Mouse (Mus musculus): ENCODE measurements around the gene Mtus2.
"Not testable (repeated sequence)": the region's sequence is repeated elsewhere in the genome, so short reads cannot be mapped to it uniquely, and the experiment has no call there.

Gene Mtus2

DNA sequence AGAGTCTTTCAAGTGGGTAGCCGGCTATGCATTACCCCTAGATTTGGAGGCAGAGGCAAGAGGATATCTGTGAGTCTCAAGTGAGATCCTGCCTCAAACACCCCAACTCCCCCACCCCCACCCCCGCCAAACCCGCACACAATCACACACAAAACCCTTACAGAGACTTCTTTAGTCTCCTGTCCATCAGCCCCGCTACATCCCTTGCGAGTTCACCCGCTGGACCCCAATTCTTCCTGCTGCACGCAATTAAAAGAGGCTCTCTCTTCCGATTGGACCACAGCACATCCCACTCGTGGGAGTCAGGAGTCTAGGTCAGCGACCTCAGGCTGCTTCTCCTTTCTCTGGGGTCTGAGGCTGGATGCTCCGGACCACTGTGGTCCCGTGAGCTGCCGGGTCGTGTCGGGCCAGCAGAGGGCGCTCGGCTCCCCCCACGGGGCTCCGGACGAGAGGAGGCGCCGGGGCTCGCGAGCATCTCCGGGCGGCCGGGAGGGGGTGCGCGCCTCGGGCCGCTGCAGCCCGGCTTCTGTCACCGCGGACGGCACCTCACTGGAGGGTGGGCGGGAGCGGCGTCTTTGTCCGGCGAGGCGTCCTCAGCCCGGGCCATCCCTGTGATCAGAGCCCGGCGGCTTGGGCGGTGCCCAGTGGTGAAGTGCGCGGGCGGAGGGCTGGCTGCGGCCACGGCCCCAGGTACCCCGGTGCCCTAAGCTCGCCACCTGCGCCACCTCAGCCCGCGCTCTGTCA is at the start of gene Mtus2:
Mtus2 (plus strand) TSS at position 500 of the 744 bp plus-strand sequence.
- DNase-seq: peak; percentile 96

DNA sequence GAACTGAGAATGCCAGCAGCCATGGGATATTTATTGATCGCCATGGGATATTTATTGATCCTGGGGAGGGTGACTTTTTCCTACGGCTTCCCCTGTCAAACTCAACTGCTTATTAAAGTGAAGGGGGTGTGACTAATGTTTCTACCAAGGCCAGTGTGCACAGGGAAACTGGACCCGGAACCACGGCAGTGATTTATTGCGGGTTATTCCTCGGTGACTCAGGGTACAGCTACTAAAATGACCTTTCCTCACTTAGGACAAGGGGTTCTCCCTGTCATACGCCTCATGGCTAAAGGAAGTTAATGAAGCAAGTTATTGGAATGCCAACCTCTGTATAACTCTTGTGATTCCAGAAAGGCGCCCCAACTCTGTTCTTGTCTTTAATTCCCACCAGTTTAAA is 49.3 kb upstream of the Mtus2 start:
- DNase-seq: no peak

DNA sequence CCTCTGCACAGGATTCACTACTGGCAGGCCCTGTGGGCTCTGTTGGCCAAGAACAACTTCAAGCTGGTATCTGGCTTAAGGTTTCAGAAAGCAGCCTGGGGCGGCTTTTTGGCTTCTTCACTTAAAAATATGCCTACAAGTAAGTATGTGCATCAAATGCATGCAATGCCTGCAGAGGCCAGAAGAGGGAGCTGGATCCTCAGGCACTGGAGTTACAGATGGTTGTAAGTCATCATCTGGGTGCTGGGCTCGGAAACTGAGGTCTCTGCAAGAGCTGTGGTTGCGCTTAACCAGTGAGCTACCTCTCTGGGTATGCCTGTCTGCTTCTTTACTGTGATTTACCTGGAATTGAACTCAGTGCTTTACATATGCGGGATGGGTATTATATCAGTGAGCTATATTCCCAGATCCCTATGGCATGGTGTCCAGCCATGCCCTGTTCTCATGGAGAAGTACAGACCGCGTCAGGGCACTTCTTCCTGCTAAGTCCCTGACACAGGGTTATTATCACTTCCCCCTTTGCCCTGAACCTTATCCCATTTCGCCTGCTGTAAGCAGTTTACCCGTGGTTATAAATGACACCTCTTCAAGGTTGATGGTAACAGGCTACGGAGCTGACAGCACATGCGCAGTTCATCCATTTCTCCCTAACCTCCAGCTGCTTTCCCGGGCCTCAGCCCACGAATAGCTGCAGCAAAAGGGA is 46.2 kb upstream of the Mtus2 start:
- DNase-seq: no peak

DNA sequence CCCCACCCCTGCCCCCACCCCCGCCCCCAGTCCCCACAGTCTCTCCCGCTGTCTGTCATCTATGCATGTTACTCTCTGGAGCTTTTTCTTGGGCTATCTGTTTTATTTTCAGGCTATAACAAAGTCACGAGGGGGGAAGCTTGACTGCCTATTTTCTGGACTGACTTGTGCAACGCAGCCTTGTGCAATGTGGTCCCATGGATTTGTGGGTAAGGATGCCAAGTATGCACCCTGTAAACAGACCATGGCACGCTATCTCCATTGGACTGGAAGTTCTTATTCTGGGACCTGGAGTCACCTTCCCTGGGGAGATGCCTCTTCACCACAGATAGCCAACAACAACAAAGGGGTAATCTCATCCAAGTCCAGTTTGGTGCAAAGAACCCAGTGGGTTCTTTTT is 45.4 kb upstream of the Mtus2 start:
- DNase-seq: no peak

DNA sequence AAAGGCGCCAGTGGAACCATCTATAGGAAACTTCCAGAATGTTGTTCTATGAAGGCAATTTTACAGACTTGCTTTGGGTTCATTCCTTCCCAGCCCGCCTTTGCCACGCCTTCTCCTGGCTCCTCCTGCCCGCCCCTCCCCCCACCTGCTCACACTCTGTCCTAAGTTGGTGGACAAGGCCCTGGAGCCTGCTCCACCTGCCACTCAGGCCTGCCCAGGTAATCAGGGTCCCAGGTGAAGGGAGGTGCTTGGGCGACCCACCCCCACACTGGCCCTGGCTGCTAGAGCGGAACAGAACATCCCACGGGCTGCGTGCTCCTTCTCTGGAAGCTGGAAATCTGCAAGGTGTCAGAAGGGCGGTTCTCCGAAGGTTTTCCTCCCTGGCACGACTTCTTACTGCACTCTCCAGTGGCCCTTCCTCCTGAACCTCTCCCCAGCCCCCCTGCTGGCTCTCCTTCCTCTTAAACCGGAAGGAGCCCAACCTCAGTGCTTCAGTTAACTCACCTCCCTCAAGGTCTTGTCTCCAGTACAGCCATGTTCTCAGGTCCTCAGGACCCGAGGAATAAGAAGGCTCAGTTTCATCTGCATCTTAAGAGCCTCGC is 43.8 kb upstream of the Mtus2 start:
- DNase-seq: no peak

DNA sequence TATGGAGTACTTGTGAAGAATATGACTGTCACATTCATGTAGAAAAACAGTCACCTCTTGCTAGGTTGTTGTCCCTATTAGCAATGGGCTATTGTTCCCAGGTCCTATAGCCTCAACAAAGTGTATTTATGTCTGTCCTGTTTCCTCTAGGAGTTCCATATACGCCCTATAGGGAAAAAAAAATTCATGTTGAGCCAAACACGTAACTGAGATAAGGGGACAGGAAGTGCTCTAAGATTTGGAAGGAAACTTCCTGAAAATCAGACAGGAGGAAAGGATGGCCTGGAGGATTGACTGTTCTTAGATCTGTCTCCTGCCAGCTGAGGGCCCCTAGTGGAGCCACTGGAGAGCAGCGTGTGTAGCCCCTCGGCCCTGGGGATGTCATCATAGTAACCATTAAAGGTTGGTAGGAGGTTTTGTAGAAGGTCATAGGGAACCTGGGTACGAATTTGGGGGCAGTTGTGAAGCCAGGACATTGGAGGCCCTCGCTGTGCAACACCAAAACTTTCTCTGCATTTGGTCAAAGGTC is 42.0 kb upstream of the Mtus2 start:
- no peak for DNase-seq

DNA sequence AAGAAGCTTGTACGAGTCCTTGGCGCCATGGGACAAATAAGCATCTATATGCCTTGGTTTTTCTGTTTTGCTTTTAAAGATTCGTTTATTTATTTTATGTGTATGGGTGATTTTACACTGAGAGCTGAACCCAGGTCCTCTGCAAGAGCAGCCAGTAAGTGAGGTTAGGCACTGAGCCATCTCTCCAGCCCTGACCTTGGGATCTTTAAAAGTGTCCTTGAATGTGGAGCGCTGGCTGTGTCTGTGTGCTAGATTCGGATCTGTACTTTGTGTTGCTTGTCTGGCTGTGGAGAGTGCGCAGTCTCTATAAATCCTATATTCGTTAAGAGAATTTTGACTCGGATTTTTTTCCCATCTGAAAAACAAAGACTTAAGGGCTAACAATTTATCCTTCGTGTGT is 40.9 kb upstream of the Mtus2 start:
- DNase-seq: no peak

DNA sequence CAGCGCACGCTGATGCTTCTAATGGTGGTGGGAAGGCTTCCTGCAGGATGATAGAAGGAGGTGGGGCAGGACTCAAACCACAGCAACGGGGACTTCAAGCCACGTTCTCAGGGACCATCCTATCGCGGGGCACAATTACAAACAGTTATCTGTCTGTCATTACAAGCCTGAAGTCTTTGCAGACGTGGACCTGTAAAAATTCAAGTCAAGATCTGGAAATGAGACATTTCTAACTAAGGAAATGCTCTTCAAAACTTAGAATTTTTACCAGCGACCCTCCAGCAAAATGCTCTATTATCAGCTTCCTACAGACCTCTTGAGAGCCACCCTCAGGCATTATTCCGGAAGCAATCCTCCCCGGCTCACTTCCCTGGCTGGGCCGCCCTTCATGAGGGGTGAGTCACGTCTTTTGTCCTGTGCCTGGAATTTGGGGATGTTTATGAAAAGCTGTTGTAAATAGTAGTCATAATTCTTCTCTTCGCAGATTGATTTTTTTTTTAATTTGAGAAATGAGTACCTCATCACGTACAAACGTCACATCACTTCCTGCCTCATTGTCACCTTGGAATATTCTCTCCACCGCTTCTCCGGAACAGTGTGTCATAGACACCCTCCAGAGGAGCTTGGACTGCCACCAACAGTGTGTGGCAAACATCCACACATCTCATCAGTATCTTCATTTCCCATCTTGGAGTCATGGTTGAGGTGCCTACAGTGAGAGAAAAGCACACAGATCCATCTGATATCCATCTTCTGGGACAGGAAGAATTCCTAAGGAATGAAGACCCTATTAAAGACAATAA is 38.9 kb upstream of the Mtus2 start:
- no peak for DNase-seq

DNA sequence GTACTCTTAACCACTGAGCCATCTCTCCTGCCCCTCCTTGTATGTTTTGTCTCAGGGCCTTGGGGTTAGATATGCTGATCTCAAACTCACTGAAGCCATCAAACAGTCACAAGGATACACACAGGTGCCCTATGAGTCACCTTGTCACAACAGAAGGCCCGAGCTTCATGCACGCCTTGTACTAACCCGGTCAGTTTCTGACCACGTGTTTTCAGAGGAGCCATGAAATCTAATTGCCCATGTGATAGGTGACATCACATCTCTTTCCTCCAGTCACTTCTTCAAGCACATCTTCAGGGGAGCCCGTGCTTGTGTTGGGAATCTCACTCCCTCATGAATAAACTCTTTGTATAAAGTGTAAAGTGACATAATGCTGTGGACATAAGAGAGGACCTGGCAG is 32.5 kb upstream of the Mtus2 start:
- no peak for DNase-seq

DNA sequence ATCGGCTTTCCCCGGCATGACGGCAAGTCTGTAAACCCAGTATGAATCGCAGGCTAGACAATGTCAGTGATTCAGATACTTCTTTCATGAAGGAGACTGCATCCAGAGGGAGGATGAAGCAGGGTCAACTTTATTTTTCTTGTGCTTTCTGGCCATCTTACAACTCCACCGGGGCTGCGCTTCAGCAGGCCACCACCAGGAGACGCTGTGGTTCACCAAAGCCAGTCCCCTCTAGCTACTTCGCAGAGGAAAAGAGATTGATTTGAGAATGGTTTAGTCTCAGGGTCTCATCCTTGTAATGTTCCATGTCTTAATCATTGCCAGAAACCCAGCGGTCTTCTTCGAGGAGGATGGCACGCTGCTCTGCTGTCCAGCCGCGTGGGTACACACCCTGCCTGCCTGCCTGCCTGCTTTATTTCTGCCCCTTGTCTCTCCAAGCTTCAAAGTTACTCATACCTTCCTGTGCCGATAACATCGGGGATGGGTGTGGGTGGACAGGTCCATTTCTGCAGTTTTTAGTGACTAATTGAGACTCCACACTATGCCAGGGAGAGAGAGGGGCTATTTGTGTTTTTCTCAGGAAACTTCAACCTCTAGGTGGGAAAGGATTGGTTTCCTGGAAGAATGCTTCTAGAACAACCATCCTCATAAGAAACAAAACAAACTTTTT is 31.1 kb upstream of the Mtus2 start:
- DNase-seq: peak; percentile 20 to 32

DNA sequence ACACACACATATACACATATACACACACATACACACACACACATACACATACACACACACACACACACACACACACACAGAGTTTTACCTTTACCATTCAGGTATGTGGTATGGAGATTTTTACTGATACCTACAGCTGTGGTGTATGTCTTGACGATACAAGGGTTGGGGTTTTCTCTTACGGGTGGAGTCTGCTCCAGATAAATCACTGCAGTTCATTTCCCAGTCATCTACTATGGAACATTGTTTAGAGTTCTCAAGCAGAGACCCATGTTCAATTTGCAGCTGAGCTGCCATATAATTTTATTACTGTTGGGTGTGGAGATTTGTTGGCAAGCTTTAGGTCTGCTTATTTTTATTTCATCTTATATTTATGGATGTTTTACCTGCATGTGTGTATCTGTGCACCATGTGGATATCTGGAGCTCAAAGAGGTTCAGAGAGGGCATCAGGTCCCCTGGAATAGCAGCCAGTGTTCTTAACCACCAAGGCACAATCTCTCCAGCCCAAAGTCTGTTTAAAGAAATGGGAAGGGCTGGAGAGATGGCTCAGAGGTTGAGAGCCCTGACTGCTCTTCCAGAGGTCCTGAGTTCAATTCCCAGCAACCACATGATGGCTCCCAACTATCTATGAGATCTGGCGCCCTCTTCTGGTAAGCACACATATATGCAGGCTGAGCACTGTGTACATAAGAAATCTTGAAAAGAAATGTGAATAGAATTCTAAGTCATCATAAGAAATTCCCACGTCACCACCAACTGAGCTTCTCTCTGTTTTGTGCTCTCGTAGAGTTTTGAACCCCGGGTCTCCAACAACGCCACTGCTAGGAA is 28.2 kb upstream of the Mtus2 start:
- DNase-seq: no peak

DNA sequence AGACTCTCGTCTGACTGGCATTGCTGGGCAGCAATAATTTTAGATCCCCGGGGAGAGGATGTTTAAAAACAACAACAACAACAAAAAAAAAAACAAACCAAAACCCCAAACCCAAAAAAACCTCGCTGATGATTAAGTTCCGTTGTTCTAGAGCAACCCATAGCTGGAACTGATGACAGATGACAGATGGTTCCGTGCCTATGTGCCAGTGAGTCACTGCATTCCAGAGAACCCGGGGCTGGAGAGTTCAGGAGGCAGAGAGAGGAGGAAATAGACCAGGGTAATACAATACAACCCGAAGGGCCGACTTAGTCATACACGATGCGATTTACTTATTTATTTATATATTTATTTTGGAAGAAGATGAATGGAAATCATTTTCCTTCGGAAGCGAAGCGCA is 22.0 kb upstream of the Mtus2 start:
- no peak for DNase-seq

DNA sequence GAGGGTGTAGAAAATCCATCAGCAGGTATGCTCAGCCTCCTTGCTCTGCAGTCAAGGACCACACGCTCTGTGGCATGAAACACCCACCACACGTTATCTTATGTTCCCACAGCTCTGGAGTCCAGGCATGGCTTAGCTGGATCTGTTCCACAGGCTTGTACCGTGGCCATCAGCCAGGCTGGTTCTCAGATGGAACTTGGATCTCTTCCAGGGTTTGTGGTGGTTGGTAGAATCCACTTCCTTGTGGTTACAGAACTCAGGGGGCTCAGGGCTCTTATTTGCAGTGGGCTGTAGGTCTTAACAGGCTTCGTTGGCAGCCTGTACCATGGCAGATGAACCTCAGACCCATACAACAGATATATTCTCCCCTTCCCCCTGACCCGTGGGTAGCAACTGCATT is 17.9 kb upstream of the Mtus2 start:
- DNase-seq: peak; percentile 24 to 28

DNA sequence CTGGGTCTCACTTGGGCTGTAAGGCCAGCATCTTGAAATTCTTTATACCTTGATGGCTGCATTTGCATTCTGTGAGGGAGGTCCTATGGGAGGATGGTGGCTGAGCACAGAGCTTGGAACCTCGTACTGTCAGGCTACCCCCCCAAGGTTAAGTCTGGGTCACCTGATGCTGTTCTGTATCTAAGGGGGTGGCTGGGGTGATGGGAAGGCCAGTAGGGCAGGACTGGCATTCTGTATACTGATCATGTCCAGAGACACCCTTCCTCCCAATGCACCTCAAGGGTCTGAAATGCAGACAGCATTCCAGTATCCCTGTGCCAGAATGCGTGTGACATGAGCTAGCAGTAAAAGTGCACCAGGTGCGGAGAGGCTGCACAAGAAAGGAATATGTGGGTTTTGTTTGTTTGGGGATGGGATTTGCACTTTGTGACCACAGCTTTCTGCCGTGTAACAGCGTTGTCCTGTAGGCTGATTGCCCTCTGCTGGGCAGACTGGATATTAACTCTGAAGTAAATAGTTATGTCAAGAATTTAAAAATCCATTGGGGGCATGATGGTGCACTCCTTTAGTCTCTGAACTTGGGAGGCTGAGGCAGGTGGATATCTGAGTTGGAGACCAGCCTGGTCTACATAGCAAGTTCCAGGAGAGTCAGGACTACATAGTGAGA is 12.0 kb upstream of the Mtus2 start:
- DNase-seq: no peak

DNA sequence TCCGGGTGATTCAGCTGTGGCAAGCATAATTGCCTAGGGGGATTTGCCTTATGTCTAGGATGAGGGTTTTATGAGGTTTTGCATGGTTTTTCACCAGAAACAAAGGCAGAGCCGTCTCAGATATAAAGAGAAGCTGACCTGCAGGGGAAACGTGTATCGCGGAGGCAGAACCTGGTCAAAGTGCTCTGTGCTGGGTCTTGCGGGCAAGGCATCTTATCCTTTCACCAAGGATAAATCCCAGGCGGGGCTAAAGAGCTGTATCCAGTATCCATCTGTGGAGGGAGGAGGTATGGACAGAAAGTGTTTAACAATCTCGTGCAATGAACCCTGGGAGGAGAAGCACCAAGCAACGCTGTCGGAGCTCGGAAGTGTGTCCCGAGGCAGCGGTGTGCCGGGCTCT is 7.2 kb upstream of the Mtus2 start:
- no peak for DNase-seq

DNA sequence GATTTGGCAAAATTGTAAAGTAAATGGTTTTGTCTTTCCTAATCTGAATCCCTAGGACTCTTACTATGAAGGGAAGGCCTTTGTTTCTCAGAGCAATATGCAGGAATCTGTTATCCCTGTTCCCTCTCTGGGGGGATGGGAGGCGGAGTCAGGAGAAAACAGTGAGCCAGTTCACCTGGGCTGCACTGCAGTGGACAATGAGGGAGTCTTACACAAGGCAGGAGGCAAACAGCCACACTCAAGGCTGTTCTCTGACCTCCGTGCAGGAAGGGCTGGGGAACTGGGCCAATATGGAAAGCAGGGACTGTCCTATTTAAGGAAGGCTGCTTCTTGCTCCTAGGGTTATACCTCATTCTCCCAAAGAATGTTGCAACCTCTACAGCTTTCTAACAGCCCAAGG is 5.4 kb upstream of the Mtus2 start:
- DNase-seq: no peak

DNA sequence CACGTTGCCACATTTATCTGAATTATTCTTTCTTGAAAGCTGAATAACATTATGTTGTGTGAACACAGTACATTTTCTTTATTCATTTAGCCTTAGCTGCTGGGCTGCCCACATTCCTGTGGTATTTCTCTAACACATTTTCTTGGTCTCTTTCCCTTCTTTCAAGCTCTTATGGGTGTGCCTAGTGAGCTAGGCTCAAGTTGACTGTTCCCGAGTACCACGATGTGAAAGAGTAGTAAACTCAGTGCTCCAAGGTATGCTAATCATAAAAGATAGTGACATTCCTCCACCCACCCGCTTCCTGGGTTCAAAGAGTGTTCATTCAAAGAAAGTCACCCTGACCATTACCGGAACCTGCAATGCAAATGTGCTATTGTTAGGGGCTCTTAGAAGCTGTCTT is 3.9 kb upstream of the Mtus2 start:
- not testable (repeated sequence) for DNase-seq

DNA sequence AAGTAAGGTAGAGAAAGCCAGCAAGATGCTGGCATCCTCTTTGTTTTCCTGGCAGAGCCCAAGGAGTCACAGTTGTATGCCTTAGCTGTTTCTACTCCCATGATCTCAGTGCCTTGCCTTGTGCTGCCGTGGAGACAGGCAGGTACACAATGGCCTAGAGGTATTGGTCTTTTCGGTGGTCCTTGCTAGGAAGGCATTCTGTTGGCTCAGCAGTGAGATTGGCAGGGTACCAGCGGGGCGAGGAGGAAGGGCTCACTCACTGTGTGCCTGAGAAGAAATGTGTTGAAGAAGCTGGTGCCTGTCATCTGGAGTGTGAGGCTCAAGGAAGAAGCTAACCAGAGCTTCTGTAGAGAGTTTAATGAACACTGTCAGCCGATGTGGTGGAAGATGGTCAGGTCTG is 1.4 kb upstream of the Mtus2 start:
- DNase-seq: no peak

DNA sequence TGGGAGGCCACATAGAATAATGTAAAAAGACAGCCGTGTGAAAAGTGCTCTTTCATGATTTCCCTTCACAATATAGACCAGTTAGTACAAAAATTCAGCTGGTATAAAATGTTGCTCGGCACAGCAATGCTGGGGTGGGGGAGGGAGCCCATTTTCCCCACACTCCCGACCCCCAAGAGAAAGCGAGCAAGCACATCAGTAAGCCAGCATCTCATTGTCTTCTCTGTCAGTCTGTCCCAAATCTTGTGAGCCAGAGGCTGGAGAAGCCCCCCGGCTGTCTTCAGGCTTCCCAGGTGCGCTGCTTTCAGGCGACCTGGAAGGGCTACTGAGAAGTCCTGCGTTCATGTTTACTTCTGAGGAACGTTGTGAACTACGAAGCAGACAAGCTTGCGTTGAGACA is 699 bp upstream of the Mtus2 start:
- no peak for DNase-seq

DNA sequence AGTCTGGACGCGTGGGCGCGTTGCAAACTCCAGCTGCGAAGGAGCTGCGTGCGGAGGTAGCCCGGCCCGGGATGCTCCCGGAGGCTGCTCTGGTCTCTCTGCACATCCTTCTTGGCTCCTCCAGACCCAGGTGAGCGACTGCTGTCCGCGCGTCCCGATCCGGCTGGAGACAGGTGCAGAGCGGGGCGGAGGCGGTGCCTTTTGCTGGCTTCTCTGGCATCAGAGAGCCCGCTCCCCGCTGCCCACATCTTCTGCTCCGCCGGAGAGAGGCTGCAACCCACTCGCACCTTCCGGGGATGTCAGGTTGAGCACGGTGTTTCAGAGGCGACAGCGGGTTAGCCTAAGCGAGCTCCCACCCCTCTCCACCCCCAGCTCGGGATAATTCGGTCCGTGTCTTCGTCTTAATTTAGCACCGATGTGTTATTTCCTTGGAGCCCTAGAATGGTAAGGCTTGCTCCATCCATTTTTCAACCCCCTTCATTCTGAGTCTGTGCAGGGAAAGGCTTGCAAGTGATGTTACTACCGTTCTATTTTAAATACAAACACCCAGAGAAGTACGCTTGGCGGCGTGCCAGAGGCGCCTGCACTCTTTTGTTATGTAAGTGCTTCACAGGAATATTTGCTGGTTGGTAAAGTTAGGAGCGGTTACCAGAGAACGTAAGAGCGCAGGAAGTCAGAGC is 612 bp downstream of the Mtus2 start:
- peak; percentile 80 to 84 for DNase-seq

Data from cerebellum, postnatal 36 days (tissue).